Mouse (Mus musculus): Measurements from ENCODE around the gene Erbb2.
"Not testable (repeated sequence)": the region's sequence is repeated elsewhere in the genome, so short reads cannot be mapped to it uniquely, and the experiment has no call there.

Gene Erbb2

GRCm38 (mm10) chr11:98412273-98412796 lies at the start of gene Erbb2:
Erbb2 (plus strand) TSS chr11:98412470.
- peak; percentile 91 for DNase-seq (ENCODE audit: low spot score)

- DNase-seq (ENCODE audit: low spot score): no peak
Observed at GRCm38 (mm10) chr11:98363817-98364216, 48.5 kb upstream of the Erbb2 start.

GRCm38 (mm10) chr11:98364410-98364809 lies 47.9 kb upstream of the Erbb2 start:
- DNase-seq (ENCODE audit: low spot score): no peak

GRCm38 (mm10) chr11:98366290-98366689 lies 46.0 kb upstream of the Erbb2 start:
- DNase-seq (ENCODE audit: low spot score): no peak

- no peak for DNase-seq (ENCODE audit: low spot score)
Observed at GRCm38 (mm10) chr11:98367171-98367862, 45.0 kb upstream of the Erbb2 start.

GRCm38 (mm10) chr11:98367863-98368186 lies 44.4 kb upstream of the Erbb2 start:
- no peak for DNase-seq (ENCODE audit: low spot score)

GRCm38 (mm10) chr11:98369337-98369736 lies 42.9 kb upstream of the Erbb2 start:
- no peak for DNase-seq (ENCODE audit: low spot score)

- DNase-seq (ENCODE audit: low spot score): no peak
Observed at GRCm38 (mm10) chr11:98370588-98370987, 41.7 kb upstream of the Erbb2 start.

GRCm38 (mm10) chr11:98371556-98372240 lies 40.6 kb upstream of the Erbb2 start:
- no peak for DNase-seq (ENCODE audit: low spot score)

- DNase-seq (ENCODE audit: low spot score): no peak
Observed at GRCm38 (mm10) chr11:98372406-98372805, 39.9 kb upstream of the Erbb2 start.

GRCm38 (mm10) chr11:98373244-98373643 lies 39.0 kb upstream of the Erbb2 start:
- no peak for DNase-seq (ENCODE audit: low spot score)

GRCm38 (mm10) chr11:98374266-98374665 lies 38.0 kb upstream of the Erbb2 start:
- no peak for DNase-seq (ENCODE audit: low spot score)

- no peak for DNase-seq (ENCODE audit: low spot score)
Observed at GRCm38 (mm10) chr11:98376756-98377155, 35.5 kb upstream of the Erbb2 start.

GRCm38 (mm10) chr11:98377787-98378186 lies 34.5 kb upstream of the Erbb2 start:
- DNase-seq (ENCODE audit: low spot score): no peak

- DNase-seq (ENCODE audit: low spot score): no peak
Observed at GRCm38 (mm10) chr11:98379379-98379778, 32.9 kb upstream of the Erbb2 start.

- no peak for DNase-seq (ENCODE audit: low spot score)
Observed at GRCm38 (mm10) chr11:98380106-98380505, 32.2 kb upstream of the Erbb2 start.

- no peak for DNase-seq (ENCODE audit: low spot score)
Observed at GRCm38 (mm10) chr11:98381651-98382050, 30.6 kb upstream of the Erbb2 start.

- not testable (repeated sequence) for DNase-seq (ENCODE audit: low spot score)
Observed at GRCm38 (mm10) chr11:98382405-98382804, 29.9 kb upstream of the Erbb2 start.

- DNase-seq (ENCODE audit: low spot score): no peak
Observed at GRCm38 (mm10) chr11:98383261-98384030, 28.8 kb upstream of the Erbb2 start, which contains the start of gene Tcap. Tcap (plus strand) TSS chr11:98383811.

- no peak for DNase-seq (ENCODE audit: low spot score)
Observed at GRCm38 (mm10) chr11:98384216-98384615, 28.1 kb upstream of the Erbb2 start.

- no peak for DNase-seq (ENCODE audit: low spot score)
Observed at GRCm38 (mm10) chr11:98384721-98385637, 27.3 kb upstream of the Erbb2 start.
